In the genomic region with DNA sequence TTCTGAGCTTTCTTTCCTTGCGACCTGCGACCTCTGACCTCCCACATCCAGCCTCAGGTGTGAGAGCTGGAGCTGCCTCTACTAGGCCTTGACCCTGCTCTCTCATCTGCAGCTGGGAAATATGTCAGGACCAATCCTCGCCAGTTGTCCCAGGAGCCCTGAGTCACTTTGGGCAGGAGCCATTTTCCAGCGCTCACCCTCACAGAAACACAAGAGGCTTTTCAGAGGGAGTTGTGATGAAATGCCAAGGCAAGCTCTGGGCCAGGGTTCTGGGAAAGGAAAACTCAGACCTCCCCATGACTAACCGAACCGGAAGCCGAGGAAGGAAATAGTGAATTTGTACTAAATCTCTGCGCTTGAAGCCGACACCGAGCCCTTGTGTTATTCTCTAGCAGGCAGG, we compare ENCODE assay signal across 11 mouse cellular contexts. TPM values are rescaled to one million over a fixed set of nuclear protein-coding genes. Genes with fewer than 3 reads are reported as not detected.
DNase-seq lines count a peak whose midpoint lies in the region; ATAC-seq lines count a peak whose summit lies in the region.
"Had no signal": no experiment of that assay in that cellular context is flagged by ENCODE, and none has a peak within 500 bp of the region (broad histone marks: within the 10 kb centered on the region; RNA-seq: fewer than 3 reads in every experiment).

No protein-coding gene starts in this region.

- H3K36me3 ChIP-seq in heart, embryonic 11.5 days (ENCODE audit: control insufficient read depth, insufficient read depth, low read length) = no peaks in the 10 kb centered on the region
- H3K36me3 ChIP-seq in limb, embryonic 10.5 days = no peaks in the 10 kb centered on the region
- H3K36me3 ChIP-seq in midbrain, embryonic 11.5 days (ENCODE audit: control insufficient read depth, insufficient read depth, low read length) = no peaks in the 10 kb centered on the region
- H3K36me3 ChIP-seq: kidney, embryonic 15.5 days had no signal

- H3K4me2 ChIP-seq in heart, embryonic 11.5 days = no peak overlapping the region
- H3K4me2 ChIP-seq in midbrain, embryonic 11.5 days = no peak overlapping the region
- H3K4me2 ChIP-seq: kidney, embryonic 15.5 days; liver, embryonic 11.5 days had no signal

- H3K4me3 ChIP-seq in heart, embryonic 11.5 days (ENCODE audit: low read depth, low read length) = no peak overlapping the region
- H3K4me3 ChIP-seq in limb, embryonic 10.5 days = no peak overlapping the region
- no peak overlapping the region for H3K4me3 ChIP-seq in midbrain, embryonic 11.5 days (ENCODE audit: low read depth, low read length)
- H3K4me3 ChIP-seq: erythroblast, embryonic 14.5 days; kidney, embryonic 15.5 days had no signal

- H3K27me3 ChIP-seq in heart, embryonic 11.5 days (ENCODE audit: control insufficient read depth, insufficient read depth, low read length) = peaks cover 15% of the 10 kb centered on the region
- no peaks in the 10 kb centered on the region for H3K27me3 ChIP-seq in limb, embryonic 10.5 days (ENCODE audit: low read depth, poor library complexity, severe bottlenecking)
- no peaks in the 10 kb centered on the region for H3K27me3 ChIP-seq in midbrain, embryonic 11.5 days (ENCODE audit: control insufficient read depth, insufficient read depth, low read length)
- H3K27me3 ChIP-seq: kidney, embryonic 15.5 days had no signal

- DNase-seq in heart, adult 18-20 months = peak; percentile 76 to 89
- peak; percentile 96 for DNase-seq in NIH3T3 (ENCODE audit: low read depth)
- DNase-seq in gastrocnemius, adult 8-10 months (ENCODE audit: low spot score in 2 of 2) = peak; percentile 53 to 74
- DNase-seq in limb, embryonic 10.5 days (ENCODE audit: low spot score) = no peak
- DNase-seq in embryo, embryonic 10 days (ENCODE audit: low spot score) = no peak
- no peak for DNase-seq in midbrain, embryonic 11.5 days (ENCODE audit: low spot score, missing footprints)

- 81% methylated on average over 10 of the region's 10 CpGs for WGBS in heart, embryonic 11.5 days (ENCODE audit: insufficient replicate concordance)
- 88% methylated on average over 10 of the region's 10 CpGs for WGBS in limb, embryonic 10.5 days
- 91% methylated on average over 10 of the region's 10 CpGs for WGBS in midbrain, embryonic 11.5 days

- H3K9me3 ChIP-seq in heart, embryonic 11.5 days (replicated peaks; ENCODE audit: control insufficient read depth, low read length) = no peaks in the 10 kb centered on the region
- no peaks in the 10 kb centered on the region for H3K9me3 ChIP-seq in limb, embryonic 10.5 days (replicated peaks)
- no peaks in the 10 kb centered on the region for H3K9me3 ChIP-seq in midbrain, embryonic 11.5 days (ENCODE audit: control insufficient read depth, low read length)
- H3K9me3 ChIP-seq: kidney, embryonic 15.5 days had no signal

- no peak overlapping the region for H3K9ac ChIP-seq in heart, embryonic 11.5 days (ENCODE audit: low read depth, low read length)
- no peak overlapping the region for H3K9ac ChIP-seq in midbrain, embryonic 11.5 days (ENCODE audit: low read length)
- H3K9ac ChIP-seq: kidney, embryonic 15.5 days had no signal

- no peak overlapping the region for H3K27ac ChIP-seq in heart, embryonic 11.5 days (ENCODE audit: low read depth, low read length)
- peak overlapping the region; percentile 25; the same call in 1 of the 2 replicates for H3K27ac ChIP-seq in limb, embryonic 10.5 days
- H3K27ac ChIP-seq in midbrain, embryonic 11.5 days (ENCODE audit: low read depth, low read length) = no peak overlapping the region
- H3K27ac ChIP-seq: kidney, embryonic 15.5 days had no signal

- no peaks in the 10 kb centered on the region for H3K4me1 ChIP-seq in heart, embryonic 11.5 days (ENCODE audit: control insufficient read depth, insufficient read depth, low read length)
- peaks cover 23% of the 10 kb centered on the region for H3K4me1 ChIP-seq in limb, embryonic 10.5 days
- no peaks in the 10 kb centered on the region for H3K4me1 ChIP-seq in midbrain, embryonic 11.5 days (ENCODE audit: control insufficient read depth, insufficient read depth, low read length)

- ATAC-seq in heart, embryonic 11.5 days (replicated peaks; ENCODE audit: insufficient number of reproducible peaks, low FRiP score, low TSS enrichment) = no peak
- ATAC-seq in inflammation-experienced regulatory T-cells, adult 6 months = no peak
- no peak for ATAC-seq in midbrain, embryonic 11.5 days (ENCODE audit: low FRiP score)

RNA-seq across cellular contexts. Expression of gene Galnt2, which starts 38.2 kb away (rescaled TPM):
- 10 to 100 TPM; 38.2 to 38.7 TPM for total RNA-seq in heart, adult 18-20 months (2021)
- 63.2 and 72.3 TPM in 2 replicates for polyA plus RNA-seq in heart, embryonic 11.5 days (2014; fragmentation: Nextera tagmentation; extraction: Ambion mirVana)
- 10 to 100 TPM; 43.1 to 54.1 (median 49.5) TPM for total RNA-seq in gastrocnemius, adult 8-10 months (2022)
- polyA plus RNA-seq in limb, embryonic 10.5 days (2016; fragmentation: Nextera tagmentation; extraction: Ambion mirVana) = 35.0 and 43.7 TPM in 2 replicates
- polyA plus RNA-seq in inflammation-experienced regulatory T-cells, adult 6 months (2017; shearing (Covaris generic)) = 10 to 100 TPM; 14.8 to 39.1 (median 20.4) TPM
- 66.9 and 76.6 TPM in 2 replicates for polyA plus RNA-seq in midbrain, embryonic 11.5 days (2014; fragmentation: Nextera tagmentation; extraction: Ambion mirVana)

Comparison
In these comparisons a context has a peak if more than half of its experiments do, and no peak if none do; other contexts are left out.
1. DNase-seq: peak in heart, adult 18-20 months (2 of 2), NIH3T3 (single experiment) and gastrocnemius, adult 8-10 months (2 of 2); none in limb, embryonic 10.5 days (single experiment), embryo, embryonic 10 days (single experiment) and midbrain, embryonic 11.5 days (single experiment).